Mouse (Mus musculus) stomach, postnatal 0 days (tissue): ENCODE measurements around the gene Metrn.

Experiments
- CTCF ChIP-seq: IDR thresholded peaks from 2 replicates; pipeline ENCODE4 v1.5.1; 2016; ENCODE audit warnings: antibody characterized with exemption, low read depth, mild to moderate bottlenecking, moderate library complexity
- EP300 ChIP-seq: optimal IDR thresholded peaks from 2 replicates; pipeline ENCODE3; 2016; ENCODE audit warnings: antibody characterized with exemption

DNA sequence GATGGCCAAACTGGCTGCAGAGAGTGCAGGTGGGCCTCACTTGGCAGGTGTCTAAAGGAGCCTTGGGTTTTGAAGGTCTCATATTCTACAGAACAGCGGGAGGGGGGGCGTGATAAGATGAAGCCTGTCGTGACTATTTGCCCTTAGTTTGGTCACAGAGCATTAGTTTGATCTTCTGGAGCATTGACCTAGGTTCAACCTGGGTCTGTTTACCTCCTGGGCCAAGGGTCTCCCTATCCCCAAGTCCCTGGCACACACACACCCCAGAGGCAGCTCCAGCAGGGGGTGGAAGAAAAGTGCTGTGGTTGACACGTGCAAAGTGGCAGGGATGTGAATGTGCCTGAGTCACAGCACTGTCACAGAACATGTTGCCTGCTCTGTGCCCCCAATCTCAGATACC lies 14.0 kb upstream of the Metrn start:
- TF ChIP-seq EP300 (no peak), CTCF (no peak)
